Mouse (Mus musculus): ENCODE results near the gene Ccl2.

The Ccl2 gene

GRCm38 (mm10) chr11:82035356-82035755, at the start of gene Ccl2:
Gene Ccl2 (plus strand): TSS chr11:82035571.
- peak; percentile 57 for DNase-seq (ENCODE audit: low spot score)

- DNase-seq (ENCODE audit: low spot score), result peak; percentile 70
These were observed 39.1 kb upstream of the Ccl2 start for GRCm38 (mm10) chr11:81996172-81996841.

- no peak for DNase-seq (ENCODE audit: low spot score)
These were observed 38.3 kb upstream of the Ccl2 start for GRCm38 (mm10) chr11:81997085-81997484.

- no peak for DNase-seq (ENCODE audit: low spot score)
These were observed 36.7 kb upstream of the Ccl2 start for GRCm38 (mm10) chr11:81998646-81999045.

- DNase-seq (ENCODE audit: low spot score), result no peak
These were observed 35.9 kb upstream of the Ccl2 start for GRCm38 (mm10) chr11:81999469-81999868.

- DNase-seq (ENCODE audit: low spot score), result no peak
These were observed 34.8 kb upstream of the Ccl2 start for GRCm38 (mm10) chr11:82000581-82000980.

- DNase-seq (ENCODE audit: low spot score), result no peak
These were observed 30.6 kb upstream of the Ccl2 start for GRCm38 (mm10) chr11:82004810-82005209.

- DNase-seq (ENCODE audit: low spot score), result peak; percentile 45
These were observed 28.5 kb upstream of the Ccl2 start for GRCm38 (mm10) chr11:82006796-82007423.

GRCm38 (mm10) chr11:82010115-82010514, 25.3 kb upstream of the Ccl2 start:
- no peak for DNase-seq (ENCODE audit: low spot score)

- DNase-seq (ENCODE audit: low spot score), result no peak
These were observed 23.8 kb upstream of the Ccl2 start for GRCm38 (mm10) chr11:82011411-82012193.

GRCm38 (mm10) chr11:82013756-82014155, 21.6 kb upstream of the Ccl2 start:
- no peak for DNase-seq (ENCODE audit: low spot score)

- DNase-seq (ENCODE audit: low spot score), result no peak
These were observed 20.3 kb upstream of the Ccl2 start for GRCm38 (mm10) chr11:82015066-82015465.

- no peak for DNase-seq (ENCODE audit: low spot score)
These were observed 19.1 kb upstream of the Ccl2 start for GRCm38 (mm10) chr11:82016181-82016780.

- DNase-seq (ENCODE audit: low spot score), result no peak
These were observed 16.0 kb upstream of the Ccl2 start for GRCm38 (mm10) chr11:82019389-82019788.

GRCm38 (mm10) chr11:82019793-82020192, 15.6 kb upstream of the Ccl2 start:
- DNase-seq (ENCODE audit: low spot score), result no peak

GRCm38 (mm10) chr11:82021406-82021805, 14.0 kb upstream of the Ccl2 start:
- no peak for DNase-seq (ENCODE audit: low spot score)

GRCm38 (mm10) chr11:82022504-82023056, 12.8 kb upstream of the Ccl2 start:
- DNase-seq (ENCODE audit: low spot score), result no peak

- DNase-seq (ENCODE audit: low spot score), result no peak
These were observed 11.6 kb upstream of the Ccl2 start for GRCm38 (mm10) chr11:82023769-82024168.

- no peak for DNase-seq (ENCODE audit: low spot score)
These were observed 5.2 kb upstream of the Ccl2 start for GRCm38 (mm10) chr11:82030171-82030570.

- no peak for DNase-seq (ENCODE audit: low spot score)
These were observed 3.2 kb upstream of the Ccl2 start for GRCm38 (mm10) chr11:82032136-82032535.

- DNase-seq (ENCODE audit: low spot score), result peak; percentile 51
These were observed 2.6 kb upstream of the Ccl2 start for GRCm38 (mm10) chr11:82032678-82033344.

- DNase-seq (ENCODE audit: low spot score), result no peak
These were observed 925 bp upstream of the Ccl2 start for GRCm38 (mm10) chr11:82034446-82034845.
